Mouse (Mus musculus) gastrocnemius, postnatal 36 days (tissue): Measurements from ENCODE around the gene Relb. TPM values are rescaled to one million over a fixed set of nuclear protein-coding genes. Genes with fewer than 3 reads are reported as not detected.

Experiments used
- DNase-seq, 2 experiments: peaks; one replicate each; pipeline ENCODE4 v3.0.0; 2022
- intact Hi-C: fragments of 180-260 bp; cut with DNase I; formaldehyde crosslinking; loops from one replicate; pipeline ENCODE4 v1.15.1; 2025
- total RNA-seq, 2 experiments: library from RNA; stranded (reverse); gene quantifications; 2 replicates each; pipeline ENCODE4 v1.2.3; 2021

The Relb gene
- total RNA-seq, 2 experiments from 2014 or later = 5.1 to 6.0 TPM

DNA sequence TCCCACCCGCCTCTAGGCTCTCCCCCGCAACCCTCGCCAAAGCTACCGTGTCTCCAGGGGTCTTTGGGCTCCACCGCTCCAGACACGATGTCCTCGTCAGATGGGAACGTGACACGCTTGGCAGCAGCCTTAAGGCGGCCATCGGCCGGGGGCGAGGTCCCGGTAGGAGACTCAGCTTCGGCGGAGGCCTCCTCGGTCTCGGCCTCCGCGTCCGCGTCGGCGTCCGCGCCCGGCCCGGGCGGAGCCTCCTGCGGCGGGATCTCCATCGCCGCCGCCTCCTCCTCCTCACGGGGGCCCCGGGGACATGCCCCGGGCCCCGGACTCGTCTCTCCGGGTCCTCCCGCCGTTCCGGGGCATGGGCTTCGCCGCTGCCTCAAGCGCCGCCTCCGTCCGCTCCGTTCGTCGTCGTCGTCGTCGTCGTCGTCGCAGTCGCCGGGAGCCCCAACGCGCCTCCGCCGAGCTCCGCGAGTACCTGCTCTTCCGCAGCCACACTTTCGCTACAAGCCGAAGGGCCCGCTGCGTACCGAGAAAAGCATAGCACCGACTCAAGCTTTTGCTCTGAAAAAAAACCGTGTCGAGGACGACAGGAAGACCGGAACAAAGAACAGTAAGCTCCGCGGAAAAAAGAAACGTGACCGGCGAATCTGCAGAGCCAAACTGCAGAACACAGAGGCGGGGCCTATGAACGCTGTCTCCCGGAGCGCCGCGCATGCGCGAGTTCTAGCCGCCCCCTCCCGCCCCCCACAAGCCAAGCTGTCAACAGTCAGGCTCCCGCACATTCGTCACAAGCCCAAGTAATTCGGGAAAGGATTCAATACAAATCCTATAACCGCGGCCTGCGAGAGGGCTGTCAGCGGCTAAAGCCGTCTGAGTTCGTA lies 67.2 kb downstream of the Relb start:
- peak; percentile 88 for DNase-seq

DNA sequence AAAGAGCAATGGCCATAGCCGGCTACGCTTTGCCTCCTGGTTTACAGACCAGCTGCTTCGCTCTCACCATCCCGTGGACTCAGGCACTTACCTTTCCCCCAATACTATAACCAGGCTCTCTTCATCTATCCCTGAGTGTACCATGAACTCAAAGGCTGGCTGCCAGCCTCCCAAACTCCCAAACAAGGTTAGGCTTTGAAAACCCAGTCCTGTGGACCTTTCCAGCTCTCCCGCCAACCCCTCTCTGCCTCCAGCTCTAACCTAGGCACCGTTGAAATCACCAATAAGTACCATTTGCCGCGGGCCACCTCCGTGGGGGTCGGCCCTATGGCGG lies 67.8 kb downstream of the Relb start:
- intact Hi-C loops = no loop called here
- no peak for DNase-seq

More for the DNA sequence above, 67.2 kb downstream of the Relb start:
- intact Hi-C loops = no loop called here

DNA sequence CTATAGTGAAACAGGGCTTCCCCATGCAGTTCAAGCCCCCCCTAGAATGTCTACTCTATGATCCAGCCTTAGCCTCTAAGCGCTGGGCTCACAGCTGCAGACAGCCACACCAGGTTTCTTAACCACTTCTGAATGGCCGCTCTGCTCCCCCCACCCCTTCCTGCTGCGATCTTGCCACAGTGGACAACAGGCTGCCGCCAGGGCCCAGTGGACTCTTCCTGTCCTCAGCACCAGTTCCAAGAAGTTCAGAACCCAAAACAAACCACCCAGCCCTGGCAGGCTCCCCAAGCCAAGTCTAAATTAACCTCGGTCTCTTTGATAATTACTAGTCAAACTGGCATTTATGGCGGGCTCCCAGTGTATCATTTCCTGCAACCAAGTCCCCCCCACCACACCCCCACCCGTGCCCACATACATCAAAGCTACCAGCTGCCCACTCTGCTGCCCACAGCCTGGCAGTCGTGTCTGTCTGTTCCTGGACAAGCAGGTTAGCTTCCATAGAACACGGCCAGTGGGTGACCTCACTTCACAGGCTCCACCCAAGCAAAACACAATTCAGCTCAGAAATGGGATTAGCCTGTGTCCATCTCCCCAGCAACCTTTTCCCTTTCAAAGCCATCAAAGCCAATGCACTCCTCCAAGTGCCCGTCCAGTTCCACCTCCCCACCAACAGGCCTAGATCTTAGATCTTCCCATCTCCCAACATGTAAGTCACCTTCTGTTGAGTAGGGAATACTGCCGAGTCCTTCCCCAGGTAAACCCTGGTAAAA lies 68.6 kb downstream of the Relb start:
- intact Hi-C loops = no loop called here
- no peak for DNase-seq

DNA sequence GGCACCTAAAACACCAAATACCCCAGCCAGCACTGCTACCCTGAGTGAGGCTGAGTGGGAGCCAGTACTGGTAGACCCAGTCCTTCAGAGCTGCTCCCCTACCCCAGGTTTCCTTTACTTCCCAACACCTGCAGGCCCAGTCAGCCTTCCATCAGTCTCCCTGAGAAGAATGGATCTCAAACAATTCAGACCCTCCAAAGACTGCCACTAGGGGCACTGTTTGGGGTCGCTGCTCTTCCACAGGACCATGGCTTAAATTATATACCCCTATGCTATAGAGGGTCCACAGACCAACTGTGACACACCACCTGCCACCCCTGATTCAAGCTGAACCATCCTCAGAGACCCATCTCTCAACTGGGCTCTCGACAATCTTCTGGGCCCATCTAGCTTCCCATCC lies 70.3 kb downstream of the Relb start:
- intact Hi-C loops = no loop called here
- DNase-seq = no peak

DNA sequence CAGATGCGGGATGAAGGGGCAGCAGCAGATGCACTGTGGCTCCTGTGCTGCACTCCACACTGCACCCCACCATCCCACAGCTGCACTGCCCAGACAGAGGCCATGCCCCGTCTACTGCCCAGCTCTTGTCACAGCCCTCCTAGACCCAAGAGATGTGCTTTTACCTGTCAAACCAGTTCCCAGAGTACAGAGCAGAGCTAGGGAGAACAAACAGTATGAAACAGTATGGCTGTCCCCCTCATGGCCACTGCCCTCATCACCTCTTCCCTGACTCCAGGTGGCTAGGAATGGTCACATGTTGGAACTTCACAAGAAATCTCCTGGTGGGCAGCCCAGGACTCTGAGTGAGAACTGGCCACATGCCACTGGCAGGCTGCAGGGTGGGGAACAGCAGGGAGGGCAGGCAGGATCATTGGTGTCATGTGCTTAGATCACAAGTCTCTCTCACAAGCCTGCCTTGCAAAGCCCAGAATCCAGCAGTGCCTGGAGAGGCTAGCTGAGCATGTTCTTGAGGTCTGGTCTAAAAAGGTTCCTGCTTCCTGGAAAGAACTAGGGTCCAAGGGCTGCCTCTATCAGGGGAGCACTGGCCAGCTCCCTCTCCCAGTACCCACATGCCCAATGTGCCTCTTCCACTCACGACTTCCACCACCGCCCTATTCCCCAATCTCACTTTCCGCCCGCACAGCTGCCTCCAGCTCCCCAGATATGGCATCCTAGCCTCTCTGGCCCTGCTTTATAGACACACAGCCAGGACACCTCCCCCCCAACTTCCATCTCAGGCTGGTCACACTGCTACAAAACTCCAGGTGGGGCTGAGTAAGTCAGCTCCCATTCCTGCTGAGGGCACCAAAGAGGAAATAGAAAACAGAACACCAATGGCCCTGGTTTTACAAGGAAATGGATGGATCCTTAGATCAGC lies 71.0 kb downstream of the Relb start:
- no peak for DNase-seq
- intact Hi-C loops = no loop called here

DNA sequence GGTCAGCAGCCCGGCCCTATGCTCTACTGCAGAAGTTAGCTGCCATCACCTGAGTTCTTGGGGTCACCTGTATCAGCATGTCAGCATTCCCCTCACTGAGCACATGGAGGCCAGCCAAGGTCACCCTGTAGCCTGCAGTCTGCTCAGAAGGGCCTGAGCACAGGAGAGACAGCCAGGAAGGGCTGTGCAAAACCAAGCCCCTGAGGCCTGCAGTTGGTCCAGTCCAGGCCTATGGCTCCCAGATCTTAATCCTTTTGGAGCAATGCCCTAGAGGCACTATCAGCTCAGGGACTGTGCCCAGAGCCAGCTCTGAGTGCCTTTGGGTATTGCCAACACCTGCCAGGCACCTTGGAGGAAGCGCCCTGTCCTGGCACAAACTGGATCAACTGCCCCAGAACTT lies 72.2 kb downstream of the Relb start:
- no peak for DNase-seq
- intact Hi-C loops = no loop called here

Other genes with a start within 250 kb of the Relb start
- 1 to 10 TPM; 8.5 to 9.8 TPM for gene Ercc2, start 247.4 kb downstream of the Relb start, total RNA-seq
- gene Klc3, start 225.3 kb downstream of the Relb start, total RNA-seq = under 1 TPM; 0.25 to 0.38 TPM
- gene Ckm, start 224.7 kb downstream of the Relb start, total RNA-seq = over 10,000 TPM; 41,999 to 48,159 TPM
- gene Mark4, start 170.6 kb downstream of the Relb start, total RNA-seq = 10 to 100 TPM; 14.9 to 15.5 TPM
- gene Exoc3l2, start 166.1 kb downstream of the Relb start, total RNA-seq = under 1 TPM; 0.51 to 0.72 TPM
- gene Bloc1s3, start 121.1 kb downstream of the Relb start, total RNA-seq = 1 to 10 TPM; 1.5 to 1.7 TPM
- gene Trappc6a, start 121.0 kb downstream of the Relb start, total RNA-seq = 1 to 10 TPM; 6.4 to 8.8 TPM
- gene Nkpd1, start 111.6 kb downstream of the Relb start, total RNA-seq = not detected
- gene Ppp1r37, start 66.4 kb downstream of the Relb start, total RNA-seq = 10 to 100 TPM; 34.8 to 41.4 TPM
- gene Zfp296, start 52.2 kb downstream of the Relb start, total RNA-seq = under 1 TPM; 0.23 to 0.44 TPM
- gene Gemin7, start 51.8 kb downstream of the Relb start, total RNA-seq = 10 to 100 TPM; 59.1 to 65.1 TPM
- gene Clasrp, start 25.0 kb downstream of the Relb start, total RNA-seq = 10 to 100 TPM; 10.9 to 12.0 TPM
- gene Clptm1, start 35.6 kb upstream of the Relb start, total RNA-seq = 10 to 100 TPM; 39.2 to 45.7 TPM
- under 1 TPM in 1 of 2 experiments, not detected in 1; 0.99 TPM for gene Apoc2, start 48.5 kb upstream of the Relb start, total RNA-seq
- not detected for gene Gm44805, start 52.0 kb upstream of the Relb start, total RNA-seq
- under 1 TPM in 1 of 2 experiments, not detected in 1; 0.43 TPM for gene Apoc4, start 52.0 kb upstream of the Relb start, total RNA-seq
- 1 to 10 TPM in 1 of 2 experiments, under 1 TPM in 1; 0.94 to 1.4 TPM for gene Apoc1, start 63.2 kb upstream of the Relb start, total RNA-seq
- 10 to 100 TPM; 49.0 to 51.4 TPM for gene Apoe, start 69.8 kb upstream of the Relb start, total RNA-seq
- gene Tomm40, start 86.0 kb upstream of the Relb start, total RNA-seq = 10 to 100 TPM; 36.8 to 47.6 TPM
- gene Nectin2, start 121.0 kb upstream of the Relb start, total RNA-seq = 1 to 10 TPM; 2.0 to 2.3 TPM
- gene Bcam, start 141.6 kb upstream of the Relb start, total RNA-seq = 10 to 100 TPM; 22.0 to 22.6 TPM
- gene Cblc, start 167.4 kb upstream of the Relb start, total RNA-seq = not detected
- gene Bcl3, start 193.3 kb upstream of the Relb start, total RNA-seq = 1 to 10 TPM; 1.1 to 1.5 TPM
- gene Gm19345, start 222.6 kb upstream of the Relb start, total RNA-seq = not detected
- gene Ceacam16, start 231.9 kb upstream of the Relb start, total RNA-seq = not detected